Comparison of ENCODE assay signal across 20 mouse cellular contexts in genomic region chr19:5992012-5992411, GRCm38 (mm10). TPM values are rescaled to one million over a fixed set of nuclear protein-coding genes. Genes with fewer than 3 reads are reported as not detected.
DNase-seq lines count a peak whose midpoint lies in the region; ATAC-seq lines count a peak whose summit lies in the region.
"Had no signal": no experiment of that assay in that cellular context is flagged by ENCODE, and none has a peak within 500 bp of the region (broad histone marks: within the 10 kb centered on the region; RNA-seq: fewer than 3 reads in every experiment).

No protein-coding gene starts in this region.

- peak; percentile 44 to 65 for ATAC-seq in hematopoietic stem cell, adult 5-6 weeks (replicated peaks in 1 of 2; ENCODE audit: insufficient read depth in 1 of 2, low FRiP score in 2 of 2, low TSS enrichment in 1 of 2, low read depth in 1 of 2, poor library complexity in 2 of 2, severe bottlenecking in 2 of 2)
- peak; percentile 59 for ATAC-seq in megakaryocyte progenitor cell, adult 5-6 weeks (replicated peaks; ENCODE audit: poor library complexity)
- ATAC-seq: CD4-positive, CD25-positive, alpha-beta regulatory T cell, adult 4 months; forebrain, embryonic 15.5 days; midbrain, embryonic 16.5 days had no signal

- peak; percentile 99 for DNase-seq in 416B (ENCODE audit: low read depth)
- peak; percentile 16 for DNase-seq in Muller cell, postnatal 12 days (ENCODE audit: inconsistent ontology term)
- DNase-seq in layer of hippocampus, postnatal 25 days (ENCODE audit: extremely low spot score in 1 of 2, low spot score in 1 of 2), result no peak
- no peak for DNase-seq in cerebellum, postnatal 4 days (ENCODE audit: low spot score in 2 of 2)
- DNase-seq in gastrocnemius, postnatal 4 days (ENCODE audit: low spot score in 2 of 2), result no peak
- DNase-seq: cerebellum, adult 8-10 months; gastrocnemius, postnatal 25 days; heart, postnatal 10 days; kidney, adult 9 months; kidney, postnatal 4 days; right cerebral cortex, postnatal 25 days had no signal

RNA-seq across cellular contexts. Expression of gene Slc22a20, which starts 6.1 kb away (rescaled TPM):
- not detected in 2 replicates for total RNA-seq in hematopoietic stem cell, adult 5-6 weeks (2017)
- total RNA-seq in megakaryocyte progenitor cell, adult 5-6 weeks (2015), result not detected in 2 replicates
- 0.44 TPM in 1 of 2 replicates, not detected in the other for total RNA-seq in megakaryocyte progenitor cell, adult 5-6 weeks (2017)
- total RNA-seq in layer of hippocampus, postnatal 25 days (2021), result not detected
- not detected for total RNA-seq in gastrocnemius, postnatal 4 days (2021)
- total RNA-seq: adrenal gland, postnatal 4 days; G1E; gastrocnemius, postnatal 25 days; heart, postnatal 10 days; layer of hippocampus, postnatal 14 days; left cerebral cortex, postnatal 10 days had no signal

RNA-seq across cellular contexts. Expression of gene Capn1, which starts 23.7 kb away (rescaled TPM):
- 32.4 and 37.5 TPM in 2 replicates for total RNA-seq in hematopoietic stem cell, adult 5-6 weeks (2017)
- total RNA-seq in megakaryocyte progenitor cell, adult 5-6 weeks (2015), result 18.6 and 20.0 TPM in 2 replicates
- total RNA-seq in megakaryocyte progenitor cell, adult 5-6 weeks (2017), result 36.8 and 38.4 TPM in 2 replicates
- total RNA-seq in layer of hippocampus, postnatal 25 days (2021), result 10 to 100 TPM; 20.5 to 21.9 TPM
- 10 to 100 TPM; 70.9 to 79.6 TPM for total RNA-seq in gastrocnemius, postnatal 4 days (2021)

RNA-seq across cellular contexts. Expression of gene Pola2, which starts 28.0 kb away (rescaled TPM):
- 39.6 and 68.5 TPM in 2 replicates for total RNA-seq in hematopoietic stem cell, adult 5-6 weeks (2017)
- 60.9 and 76.7 TPM in 2 replicates for total RNA-seq in megakaryocyte progenitor cell, adult 5-6 weeks (2015)
- 57.4 and 61.3 TPM in 2 replicates for total RNA-seq in megakaryocyte progenitor cell, adult 5-6 weeks (2017)
- total RNA-seq in layer of hippocampus, postnatal 25 days (2021), result 1 to 10 TPM; 5.4 to 6.5 TPM
- 10 to 100 TPM; 24.6 to 28.6 TPM for total RNA-seq in gastrocnemius, postnatal 4 days (2021)

RNA-seq across cellular contexts. Expression of gene Syvn1, which starts 54.4 kb away (rescaled TPM):
- 7.0 and 9.4 TPM in 2 replicates for total RNA-seq in hematopoietic stem cell, adult 5-6 weeks (2017)
- total RNA-seq in megakaryocyte progenitor cell, adult 5-6 weeks (2015), result 23.1 and 25.2 TPM in 2 replicates
- 10.1 and 11.2 TPM in 2 replicates for total RNA-seq in megakaryocyte progenitor cell, adult 5-6 weeks (2017)
- 10 to 100 TPM; 41.8 to 45.7 TPM for total RNA-seq in layer of hippocampus, postnatal 25 days (2021)
- total RNA-seq in gastrocnemius, postnatal 4 days (2021), result 10 to 100 TPM; 28.9 to 30.7 TPM

Comparison
In these comparisons a context has a peak if more than half of its experiments do, and no peak if none do; other contexts are left out.
1. DNase-seq: peak in 416B (single experiment) and Muller cell, postnatal 12 days (single experiment); none in layer of hippocampus, postnatal 25 days (0 of 2), cerebellum, postnatal 4 days (0 of 2) and gastrocnemius, postnatal 4 days (0 of 2).